Mouse (Mus musculus) Muller cell, postnatal 12 days (primary cell): ENCODE data around the gene Gm3854.
"Not testable (repeated sequence)": the region's sequence is repeated elsewhere in the genome, so short reads cannot be mapped to it uniquely, and the experiment has no call there.

Experiments used
- DNase-seq: peaks from one replicate; pipeline ENCODE4 v3.0.0-alpha.2; 2015; ENCODE audit errors: inconsistent ontology term

Gm3854 gene

GRCm38 (mm10) chr7:6343501-6344071, at the start of gene Gm3854:
Gene Gm3854 (plus strand): TSS chr7:6343759.
- DNase-seq = peak; percentile 61

- not testable (repeated sequence) for DNase-seq
Observed at GRCm38 (mm10) chr7:6300796-6301195, 42.8 kb upstream of the Gm3854 start.

GRCm38 (mm10) chr7:6330458-6331232, 12.9 kb upstream of the Gm3854 start:
- DNase-seq = no peak

GRCm38 (mm10) chr7:6331233-6331956, 12.2 kb upstream of the Gm3854 start, which contains the start of gene Zfp583:
Gene Zfp583 (minus strand): TSS chr7:6331285.
- peak; percentile 83 for DNase-seq

- no peak for DNase-seq
Observed at GRCm38 (mm10) chr7:6339865-6340264, 3.7 kb upstream of the Gm3854 start.

- no peak for DNase-seq
Observed at GRCm38 (mm10) chr7:6344124-6344523, 565 bp downstream of the Gm3854 start.

GRCm38 (mm10) chr7:6358121-6358520, 14.6 kb downstream of the Gm3854 start:
- no peak for DNase-seq

GRCm38 (mm10) chr7:6358937-6359590, 15.5 kb downstream of the Gm3854 start:
- peak; percentile 62 for DNase-seq

GRCm38 (mm10) chr7:6360477-6361060, 17.0 kb downstream of the Gm3854 start:
- DNase-seq = no peak

- DNase-seq = no peak
Observed at GRCm38 (mm10) chr7:6361756-6362155, 18.2 kb downstream of the Gm3854 start.

- peak; percentile 100 for DNase-seq
Observed at GRCm38 (mm10) chr7:6362268-6363046, 18.9 kb downstream of the Gm3854 start.

- no peak for DNase-seq
Observed at GRCm38 (mm10) chr7:6363047-6363488, 19.5 kb downstream of the Gm3854 start, which contains the start of gene Zfp78. Gene Zfp78 (plus strand): TSS chr7:6363280.

- DNase-seq = no peak
Observed at GRCm38 (mm10) chr7:6364761-6365160, 21.2 kb downstream of the Gm3854 start.

GRCm38 (mm10) chr7:6367185-6367584, 23.6 kb downstream of the Gm3854 start:
- DNase-seq = no peak

GRCm38 (mm10) chr7:6368146-6368545, 24.6 kb downstream of the Gm3854 start:
- not testable (repeated sequence) for DNase-seq

GRCm38 (mm10) chr7:6369460-6369859, 25.9 kb downstream of the Gm3854 start:
- DNase-seq = no peak

GRCm38 (mm10) chr7:6372993-6373392, 29.4 kb downstream of the Gm3854 start:
- no peak for DNase-seq

GRCm38 (mm10) chr7:6378441-6378840, 34.9 kb downstream of the Gm3854 start:
- no peak for DNase-seq

GRCm38 (mm10) chr7:6381431-6381830, 37.9 kb downstream of the Gm3854 start:
- no peak for DNase-seq

GRCm38 (mm10) chr7:6383044-6383455, 39.5 kb downstream of the Gm3854 start, which contains the start of gene Zfp28:
Gene Zfp28 (plus strand): TSS chr7:6383295.
- DNase-seq = peak; percentile 97

- DNase-seq = no peak
Observed at GRCm38 (mm10) chr7:6384011-6384410, 40.5 kb downstream of the Gm3854 start.
